Mouse (Mus musculus) kidney, embryonic 16.5 days (tissue): ENCODE measurements around the gene Gm20817. TPM values are rescaled to one million over a fixed set of nuclear protein-coding genes. Genes with fewer than 3 reads are reported as not detected.
"Not testable (repeated sequence)": the region's sequence is repeated elsewhere in the genome, so short reads cannot be mapped to it uniquely, and the experiment has no call there.

ENCODE experiments used
- ATAC-seq: fragments of 200-750 bp; cut with Nextera tagmentation; 2 replicates; pipeline ENCODE4 v1.8.0; 2017; ENCODE audit warnings: moderate TSS enrichment; ENCODE audit not compliant: low FRiP score, low TSS enrichment
- H3K27ac ChIP-seq: fragments of 300-500 bp; sonication (generic); 2 replicates; pipeline ENCODE4 v1.5.1; 2014; ENCODE audit warnings: low read length
- H3K27me3 ChIP-seq: fragments of 300-500 bp; sonication (generic); 2 replicates; pipeline ENCODE4 v1.6.1; 2014; ENCODE audit warnings: low read length, control low read depth, mixed read lengths; ENCODE audit not compliant: insufficient read depth
- H3K36me3 ChIP-seq: fragments of 300-500 bp; sonication (generic); 2 replicates; pipeline ENCODE4 v1.6.1; 2014; ENCODE audit warnings: low read length, control low read depth, mixed read lengths; ENCODE audit not compliant: insufficient read depth
- H3K4me1 ChIP-seq: fragments of 300-500 bp; sonication (generic); 2 replicates; pipeline ENCODE4 v1.6.1; 2014; ENCODE audit warnings: low read length, control low read depth, mixed read lengths; ENCODE audit not compliant: insufficient read depth
- H3K4me2 ChIP-seq: fragments of 300-500 bp; sonication (generic); replicated peaks from 2 replicates; pipeline ENCODE4 v1.6.1; 2014; ENCODE audit warnings: low read depth, low read length
- H3K4me3 ChIP-seq: fragments of 300-500 bp; sonication (generic); 2 replicates; pipeline ENCODE4 v1.5.1; 2014; ENCODE audit warnings: mild to moderate bottlenecking, low read length
- H3K9ac ChIP-seq: fragments of 300-500 bp; sonication (generic); replicated peaks from 2 replicates; pipeline ENCODE4 v1.6.1; 2014; ENCODE audit warnings: low read length
- H3K9me3 ChIP-seq: fragments of 300-500 bp; sonication (generic); 2 replicates; pipeline ENCODE4 v1.6.1; 2016; ENCODE audit warnings: low read length, control low read depth
- WGBS: fragments of 180-500 bp; shearing (Covaris S2); extraction: QIAGEN DNeasy Blood & Tissue Kit; methylation state at CpG from one replicate; pipeline ENCODE4 v1.1.7; 2014; 5-methylcytosine and 5-hydroxymethylcytosine counted together
- polyA plus RNA-seq: library from polyadenylated mRNA; unstranded; fragments of >200 nt; fragmentation: Nextera tagmentation; extraction: Ambion mirVana; gene quantifications from 2 replicates; pipeline ENCODE4 v1.2.1, GENCODE M21; 2015

Gene Gm20817
- polyA plus RNA-seq: not detected in 2 replicates

DNA sequence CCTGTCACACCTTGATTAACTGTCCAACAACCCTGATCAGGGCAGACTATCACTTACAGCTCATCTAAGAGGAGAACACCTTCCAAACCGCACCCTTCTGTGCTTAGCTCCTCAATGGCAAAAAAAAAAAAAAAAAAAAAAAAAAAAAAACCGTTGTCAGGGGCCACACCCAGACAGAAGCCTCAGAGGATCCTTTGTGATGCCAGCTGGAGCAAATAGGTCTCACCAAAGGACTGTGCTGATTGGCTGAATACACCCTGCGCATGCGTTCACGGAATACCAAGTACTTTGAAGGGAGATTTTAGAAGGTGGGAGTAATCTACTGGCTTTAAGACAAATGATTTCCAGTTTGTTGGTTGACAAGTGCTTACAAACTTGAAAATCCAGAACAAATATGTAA is at the start of gene Gm20817:
TSS of gene Gm20817 (minus strand) at position 101 of the 400 bp plus-strand sequence.
- not testable (repeated sequence) for H3K4me3 ChIP-seq, ATAC-seq, H3K9ac ChIP-seq, H3K27ac ChIP-seq, H3K27me3 ChIP-seq, H3K36me3 ChIP-seq, H3K4me1 ChIP-seq, H3K9me3 ChIP-seq, H3K4me2 ChIP-seq
- WGBS: no CpG with 5 or more reads among the region's 5 CpGs
